Mouse (Mus musculus): ENCODE measurements around the gene Nfyb.

GRCm38 (mm10) chr10:82790504-82790903 is 26.6 kb upstream of the Nfyb start:
- TF ChIP-seq POLR2A (IDR thresholded peaks at IDR 0.05; ENCODE audit: low read depth, low read length): no peak
- no peak for TF ChIP-seq CTCF (conservative IDR thresholded peaks at IDR 0.05; ENCODE audit: insufficient read depth, insufficient read length, low read depth, low read length)

All from kidney, adult 2 months (tissue).